Mouse (Mus musculus) stomach, postnatal 0 days (tissue): Measurements from ENCODE around the gene Treh. TPM values are rescaled to one million over a fixed set of nuclear protein-coding genes. Genes with fewer than 3 reads are reported as not detected.

ENCODE experiments used
- ATAC-seq: fragments of 200-750 bp; cut with Nextera tagmentation; 2 replicates; pipeline ENCODE4 v1.8.0; 2017; ENCODE audit not compliant: low FRiP score, low TSS enrichment
- DNase-seq: peaks from one replicate; pipeline ENCODE4 v3.0.0-alpha.2; 2016; ENCODE audit warnings: low spot score
- H3K27ac ChIP-seq: fragments of 300-500 bp; sonication (generic); replicated peaks from 2 replicates; pipeline ENCODE4 v1.5.1; 2014; ENCODE audit warnings: mild to moderate bottlenecking, control low read depth
- H3K27me3 ChIP-seq: fragments of 300-500 bp; sonication (generic); 2 replicates; pipeline ENCODE4 v1.6.1; 2014; ENCODE audit warnings: low read length; ENCODE audit not compliant: control insufficient read depth, insufficient read depth
- H3K36me3 ChIP-seq: fragments of 300-500 bp; sonication (generic); 2 replicates; pipeline ENCODE4 v1.6.1; 2014; ENCODE audit warnings: low read length, mixed read lengths; ENCODE audit not compliant: control insufficient read depth, insufficient read depth
- H3K4me1 ChIP-seq: fragments of 300-500 bp; sonication (generic); replicated peaks from 2 replicates; pipeline ENCODE4 v1.6.1; 2014; ENCODE audit warnings: antibody characterized with exemption; ENCODE audit not compliant: control insufficient read depth, insufficient read depth
- H3K4me2 ChIP-seq: fragments of 300-500 bp; sonication (generic); replicated peaks from 2 replicates; pipeline ENCODE4 v1.6.1; 2014; ENCODE audit warnings: low read depth, mild to moderate bottlenecking, control low read depth, moderate library complexity
- H3K4me3 ChIP-seq: fragments of 300-500 bp; sonication (generic); 2 replicates; pipeline ENCODE4 v1.5.1; 2014; ENCODE audit warnings: low read depth, low read length, control low read depth
- H3K9ac ChIP-seq: fragments of 300-500 bp; sonication (generic); 2 replicates; pipeline ENCODE4 v1.6.1; 2014; ENCODE audit warnings: mild to moderate bottlenecking, low read length, control low read depth, mixed read lengths
- H3K9me3 ChIP-seq: fragments of 300-500 bp; sonication (generic); 2 replicates; pipeline ENCODE4 v1.6.1; 2016; ENCODE audit warnings: low read length; ENCODE audit not compliant: control insufficient read depth
- CTCF ChIP-seq: IDR thresholded peaks from 2 replicates; pipeline ENCODE4 v1.5.1; 2016; ENCODE audit warnings: antibody characterized with exemption, low read depth, mild to moderate bottlenecking, moderate library complexity
- EP300 ChIP-seq: optimal IDR thresholded peaks from 2 replicates; pipeline ENCODE3; 2016; ENCODE audit warnings: antibody characterized with exemption
- WGBS: fragments of 180-500 bp; shearing (Covaris S2); extraction: QIAGEN DNeasy Blood & Tissue Kit; methylation state at CpG from one replicate; pipeline ENCODE4 v1.1.7; 2014; 5-methylcytosine and 5-hydroxymethylcytosine counted together
- polyA plus RNA-seq: library from polyadenylated mRNA; unstranded; fragments of >200 nt; fragmentation: Nextera tagmentation; extraction: Ambion mirVana; gene quantifications from 2 replicates; pipeline ENCODE4 v1.2.1, GENCODE M21; 2015

The Treh gene
- polyA plus RNA-seq, 1 experiment from 2014 or later: not detected

DNA sequence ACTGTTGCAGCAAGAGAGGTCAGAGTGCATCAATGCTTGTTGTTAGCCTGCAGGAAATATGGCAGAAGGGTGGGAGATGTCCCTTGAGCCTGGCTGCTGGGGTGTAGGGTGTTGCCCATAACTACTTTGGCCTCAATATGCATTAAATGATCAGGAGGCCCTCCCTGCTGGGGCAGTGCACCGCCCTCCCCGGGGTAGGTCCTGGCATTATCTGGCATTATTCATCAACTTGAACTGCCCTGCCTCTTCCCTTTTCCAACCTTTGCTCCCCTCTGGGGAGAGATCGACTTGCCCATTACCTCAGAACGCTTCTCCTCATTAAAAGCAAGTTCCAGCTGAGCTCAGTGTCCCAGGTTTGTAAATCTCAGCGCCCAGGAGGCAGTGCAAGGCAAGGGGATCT is 6.5 kb downstream of the Treh start:
- ATAC-seq: peak; percentile 27; the same call in 1 of the 2 replicates
- Histone ChIP-seq H3K4me2 (no peak overlapping the region), H3K27me3 (no peaks in the 10 kb centered on the region), H3K36me3 (no peaks in the 10 kb centered on the region), H3K27ac (no peak overlapping the region), H3K9me3 (no peaks in the 10 kb centered on the region), H3K9ac (no peak overlapping the region), H3K4me1 (no peaks in the 10 kb centered on the region), H3K4me3 (no peak overlapping the region)
- DNase-seq: no peak
- TF ChIP-seq CTCF (no peak), EP300 (no peak)
- WGBS: 72% methylated on average over 5 of the region's 5 CpGs

GRCm38 (mm10) chr9:44683046-44683445 is 10.0 kb downstream of the Treh start:
- no peaks in the 10 kb centered on the region for H3K27me3 ChIP-seq
- peaks cover 12% of the 10 kb centered on the region for H3K36me3 ChIP-seq
- H3K27ac ChIP-seq: no peak overlapping the region
- no peak overlapping the region for H3K4me2 ChIP-seq
- no peak overlapping the region for H3K4me3 ChIP-seq
- ATAC-seq (no peak), DNase-seq (no peak)
- no peaks in the 10 kb centered on the region; the same call in 1 of the 2 replicates for H3K4me1 ChIP-seq
- no peak for TF ChIP-seq EP300
- TF ChIP-seq CTCF: no peak
- H3K9me3 ChIP-seq: no peaks in the 10 kb centered on the region
- 80% methylated on average over 8 of the region's 8 CpGs for WGBS
- no peak overlapping the region for H3K9ac ChIP-seq

GRCm38 (mm10) chr9:44685346-44686330 is 12.6 kb downstream of the Treh start:
- ATAC-seq (peak; percentile 35), DNase-seq (peak; percentile 72)
- no peaks in the 10 kb centered on the region for H3K9me3 ChIP-seq
- peaks cover 12% of the 10 kb centered on the region for H3K36me3 ChIP-seq
- whole genome bisulfite sequencing: 34% methylated on average over 14 of the region's 14 CpGs
- no peak overlapping the region for H3K27ac ChIP-seq
- no peaks in the 10 kb centered on the region; the same call in 1 of the 2 replicates for H3K4me1 ChIP-seq
- TF ChIP-seq EP300 (no peak), CTCF (peak; percentile 98)
- no peak overlapping the region for H3K4me3 ChIP-seq
- H3K9ac ChIP-seq: no peak overlapping the region
- H3K4me2 ChIP-seq: no peak overlapping the region
- no peaks in the 10 kb centered on the region for H3K27me3 ChIP-seq

DNA sequence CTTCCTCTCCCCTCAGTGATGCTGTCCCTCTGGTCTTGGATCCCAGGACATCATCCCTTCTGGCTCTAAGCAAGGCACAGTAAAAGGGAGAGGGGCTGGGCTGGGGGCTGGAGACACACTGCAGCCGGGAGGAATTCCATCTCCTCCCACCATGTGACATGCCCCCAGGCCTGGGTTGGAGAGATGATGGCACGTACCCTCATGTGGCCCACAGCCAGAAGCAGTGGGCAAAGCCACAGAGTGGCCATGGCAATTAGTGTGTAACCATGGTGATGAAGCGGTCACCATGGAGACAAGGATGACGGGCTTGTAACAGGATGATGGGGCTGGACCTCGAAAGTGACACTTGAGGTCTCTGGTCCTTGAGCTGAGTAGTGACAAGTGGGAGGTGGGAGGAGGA is 13.6 kb downstream of the Treh start:
- no peak for TF ChIP-seq EP300
- TF ChIP-seq CTCF: no peak

GRCm38 (mm10) chr9:44688013-44688412 is 15.0 kb downstream of the Treh start:
- ATAC-seq: no peak
- WGBS: 79% methylated on average over 9 of the region's 9 CpGs
- no peak overlapping the region for H3K27ac ChIP-seq
- H3K36me3 ChIP-seq: peaks cover 14% of the 10 kb centered on the region
- TF ChIP-seq EP300 (no peak), CTCF (no peak)
- H3K4me1 ChIP-seq: no peaks in the 10 kb centered on the region; the same call in none of the 2 replicates
- H3K4me2 ChIP-seq: no peak overlapping the region
- no peak for DNase-seq
- H3K4me3 ChIP-seq: no peak overlapping the region
- H3K9me3 ChIP-seq: no peaks in the 10 kb centered on the region
- no peak overlapping the region for H3K9ac ChIP-seq
- no peaks in the 10 kb centered on the region for H3K27me3 ChIP-seq

More for the DNA sequence above, 13.6 kb downstream of the Treh start:
- no peak overlapping the region for H3K4me2 ChIP-seq
- H3K4me1 ChIP-seq: no peaks in the 10 kb centered on the region; the same call in none of the 2 replicates
- no peak overlapping the region for H3K9ac ChIP-seq
- ATAC-seq (no peak), DNase-seq (no peak)
- H3K36me3 ChIP-seq: peaks cover 14% of the 10 kb centered on the region
- no peaks in the 10 kb centered on the region for H3K9me3 ChIP-seq
- H3K4me3 ChIP-seq: no peak overlapping the region
- no peaks in the 10 kb centered on the region for H3K27me3 ChIP-seq
- 69% methylated on average over 5 of the region's 5 CpGs for WGBS
- no peak overlapping the region for H3K27ac ChIP-seq

- peaks cover 30% of the 10 kb centered on the region for H3K36me3 ChIP-seq
- H3K27me3 ChIP-seq: no peaks in the 10 kb centered on the region
- TF ChIP-seq CTCF: no peak
- TF ChIP-seq EP300: no peak
- H3K9me3 ChIP-seq: no peaks in the 10 kb centered on the region
- WGBS: 35% methylated on average over 7 of the region's 7 CpGs
- H3K4me3 ChIP-seq: no peak overlapping the region
- peak; percentile 69 for DNase-seq
- no peak overlapping the region for H3K9ac ChIP-seq
- no peaks in the 10 kb centered on the region; the same call in none of the 2 replicates for H3K4me1 ChIP-seq
- H3K4me2 ChIP-seq: no peak overlapping the region
- H3K27ac ChIP-seq: no peak overlapping the region
- ATAC-seq: peak; percentile 49
Observed at GRCm38 (mm10) chr9:44690641-44691040, 17.6 kb downstream of the Treh start.
